Mouse (Mus musculus): ENCODE results near the gene Hnf1b. TPM values are rescaled to one million over a fixed set of nuclear protein-coding genes. Genes with fewer than 3 reads are reported as not detected.

Gene Hnf1b
- not detected for polyA plus RNA-seq (2014; fragmentation: Illumina TruSeq; extraction: RNeasy Lipid Tissue Mini Kit (QIAGEN cat#74804); ENCODE audit: low read depth, low replicate concordance)

DNA sequence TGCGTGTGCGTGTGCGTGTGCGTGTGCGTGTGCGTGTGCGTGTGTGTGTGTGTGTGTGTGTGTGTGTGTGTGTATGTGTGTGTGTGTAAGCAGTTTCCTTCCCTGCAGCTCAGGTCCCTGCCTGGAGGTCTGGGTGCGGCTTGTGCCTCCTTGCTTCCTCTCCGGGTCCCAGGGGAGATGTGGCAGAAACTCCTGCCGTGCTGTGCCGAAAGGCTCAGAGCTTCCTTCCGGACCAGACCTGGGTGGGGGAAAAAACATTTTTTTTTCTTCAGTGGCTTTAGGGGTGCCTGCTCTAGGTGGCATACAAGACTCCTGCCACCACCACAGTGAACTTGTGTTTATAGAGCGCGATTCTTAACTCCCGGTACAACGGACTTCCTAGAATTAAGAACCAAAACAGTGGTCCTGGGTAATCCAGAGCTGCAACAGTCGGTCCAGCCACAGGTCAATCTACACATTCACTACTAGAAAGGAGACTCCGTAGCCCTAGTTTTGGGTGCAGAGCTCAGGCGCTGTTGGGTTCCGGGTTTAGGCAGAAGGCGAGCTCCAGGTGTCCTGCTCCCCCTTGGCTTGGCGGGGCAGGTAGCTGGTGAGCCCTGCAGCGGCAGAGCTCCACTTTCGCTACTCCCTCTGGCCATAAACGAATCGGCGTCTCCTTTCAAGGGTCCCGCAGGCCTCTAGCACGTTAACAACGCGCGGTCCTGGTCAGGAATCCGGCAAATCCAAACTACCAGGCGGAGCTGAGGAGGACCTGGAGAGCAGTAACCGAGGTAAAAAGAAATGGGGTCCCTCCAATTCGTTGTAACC, at the start of gene Hnf1b:
Hnf1b (plus strand) TSS at position 535 of the 807 bp plus-strand sequence.

DNA sequence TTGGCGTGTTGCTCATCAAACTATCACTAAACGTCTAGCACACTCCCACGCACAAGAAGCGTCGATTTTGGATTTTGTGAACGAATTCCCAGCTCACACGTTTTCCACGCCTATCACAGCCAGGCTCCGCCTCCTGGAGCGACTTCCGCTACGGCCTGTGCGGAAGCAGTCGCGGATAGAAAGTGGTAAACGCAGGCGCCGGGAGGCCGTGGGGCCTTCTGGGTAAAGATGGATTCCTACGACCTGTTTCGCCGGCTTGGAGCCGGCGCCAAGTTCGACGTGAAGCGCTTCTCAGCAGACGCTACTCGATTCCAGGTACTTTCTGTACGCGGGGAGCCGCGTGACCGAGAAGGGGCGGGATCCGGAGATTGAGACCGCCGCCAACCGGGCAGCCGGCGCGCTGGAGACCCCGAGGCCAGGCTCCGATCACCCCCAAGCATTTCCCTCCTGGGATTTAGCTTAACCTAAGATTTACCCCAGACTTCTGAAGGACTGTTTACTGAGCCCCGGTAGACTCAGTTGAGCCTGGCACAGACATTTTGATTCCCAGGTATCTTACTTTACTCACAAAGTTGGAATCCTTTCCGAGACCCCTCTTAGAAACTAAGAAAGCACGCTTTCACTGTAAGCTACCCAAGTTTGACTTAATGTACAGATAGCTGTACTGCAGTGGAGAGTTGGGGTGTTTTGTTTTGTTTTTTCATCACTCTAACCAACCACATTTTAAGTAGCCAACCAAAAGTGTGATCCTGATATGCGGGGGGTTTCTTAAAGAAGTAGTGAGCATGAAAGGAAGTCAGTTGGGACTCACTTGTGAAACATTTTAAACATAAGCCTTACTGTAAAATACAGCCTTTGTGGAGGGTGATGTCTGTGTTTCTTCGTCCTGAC, 92.3 kb downstream of the Hnf1b start, which contains the start of gene Ddx52:
Ddx52 (plus strand) TSS at position 113 of the 891 bp plus-strand sequence.

Other genes starting within 250 kb of the Hnf1b start
- gene Rpl9-ps1, start 204.4 kb upstream of the Hnf1b start, polyA plus RNA-seq (2014; fragmentation: Illumina TruSeq; extraction: RNeasy Lipid Tissue Mini Kit (QIAGEN cat#74804); ENCODE audit: low read depth, low replicate concordance): not detected
- gene Ccl3, start 200.7 kb upstream of the Hnf1b start, polyA plus RNA-seq (2014; fragmentation: Illumina TruSeq; extraction: RNeasy Lipid Tissue Mini Kit (QIAGEN cat#74804); ENCODE audit: low read depth, low replicate concordance): 0.68 TPM
- gene Ccl4, start 187.5 kb upstream of the Hnf1b start, polyA plus RNA-seq (2014; fragmentation: Illumina TruSeq; extraction: RNeasy Lipid Tissue Mini Kit (QIAGEN cat#74804); ENCODE audit: low read depth, low replicate concordance): not detected
- 16.2 TPM for gene Wfdc17, start 146.1 kb upstream of the Hnf1b start, polyA plus RNA-seq (2014; fragmentation: Illumina TruSeq; extraction: RNeasy Lipid Tissue Mini Kit (QIAGEN cat#74804); ENCODE audit: low read depth, low replicate concordance)
- gene Wfdc18, start 141.0 kb upstream of the Hnf1b start, polyA plus RNA-seq (2014; fragmentation: Illumina TruSeq; extraction: RNeasy Lipid Tissue Mini Kit (QIAGEN cat#74804); ENCODE audit: low read depth, low replicate concordance): not detected
- not detected for gene Wfdc21, start 103.1 kb upstream of the Hnf1b start, polyA plus RNA-seq (2014; fragmentation: Illumina TruSeq; extraction: RNeasy Lipid Tissue Mini Kit (QIAGEN cat#74804); ENCODE audit: low read depth, low replicate concordance)
- gene Heatr6, start 96.4 kb upstream of the Hnf1b start, polyA plus RNA-seq (2014; fragmentation: Illumina TruSeq; extraction: RNeasy Lipid Tissue Mini Kit (QIAGEN cat#74804); ENCODE audit: low read depth, low replicate concordance): 6.2 TPM
- 14.3 TPM for gene Ddx52, start 92.0 kb downstream of the Hnf1b start, polyA plus RNA-seq (2014; fragmentation: Illumina TruSeq; extraction: RNeasy Lipid Tissue Mini Kit (QIAGEN cat#74804); ENCODE audit: low read depth, low replicate concordance)
- gene Synrg, start 114.4 kb downstream of the Hnf1b start, polyA plus RNA-seq (2014; fragmentation: Illumina TruSeq; extraction: RNeasy Lipid Tissue Mini Kit (QIAGEN cat#74804); ENCODE audit: low read depth, low replicate concordance): 17.7 TPM
- 0.50 TPM for gene Dusp14, start 219.2 kb downstream of the Hnf1b start, polyA plus RNA-seq (2014; fragmentation: Illumina TruSeq; extraction: RNeasy Lipid Tissue Mini Kit (QIAGEN cat#74804); ENCODE audit: low read depth, low replicate concordance)